Mouse (Mus musculus) liver, postnatal 0 days (tissue): ENCODE results near the gene Dnah7c. TPM values are rescaled to one million over a fixed set of nuclear protein-coding genes. Genes with fewer than 3 reads are reported as not detected.
"Not testable (repeated sequence)": the region's sequence is repeated elsewhere in the genome, so short reads cannot be mapped to it uniquely, and the experiment has no call there.

ENCODE experiments used
- ATAC-seq: fragments of 200-750 bp; cut with Nextera tagmentation; 2 replicates; pipeline ENCODE4 v1.8.0; 2017; ENCODE audit warnings: mild to moderate bottlenecking, moderate library complexity
- DNase-seq: peaks from one replicate; pipeline ENCODE4 v3.0.0-alpha.2; 2016
- H3K27ac ChIP-seq: fragments of 300-500 bp; sonication (generic); 2 replicates; pipeline ENCODE4 v1.5.1; 2014; ENCODE audit warnings: antibody characterized with exemption, moderate library complexity, mild to moderate bottlenecking, low read depth
- H3K27me3 ChIP-seq: fragments of 300-500 bp; sonication (generic); 2 replicates; pipeline ENCODE4 v1.6.1; 2014; ENCODE audit warnings: low read length, control low read depth, mixed read lengths; ENCODE audit not compliant: insufficient read depth
- H3K36me3 ChIP-seq: fragments of 300-500 bp; sonication (generic); replicated peaks from 2 replicates; pipeline ENCODE4 v1.6.1; 2014; ENCODE audit warnings: mild to moderate bottlenecking, control low read depth, low read length, moderate library complexity, mixed read lengths; ENCODE audit not compliant: insufficient read depth
- H3K4me1 ChIP-seq: fragments of 300-500 bp; sonication (generic); 2 replicates; pipeline ENCODE4 v1.6.1; 2014; ENCODE audit warnings: antibody characterized with exemption, mild to moderate bottlenecking, control low read depth; ENCODE audit not compliant: insufficient read depth
- H3K4me2 ChIP-seq: fragments of 300-500 bp; sonication (generic); 2 replicates; pipeline ENCODE4 v1.6.1; 2014; ENCODE audit warnings: low read depth, mild to moderate bottlenecking, low read length, moderate library complexity, mixed read lengths
- H3K4me3 ChIP-seq: fragments of 300-500 bp; sonication (generic); 2 replicates; pipeline ENCODE4 v1.5.1; 2014; ENCODE audit warnings: low read depth, low read length
- H3K9ac ChIP-seq: fragments of 300-500 bp; sonication (generic); replicated peaks from 2 replicates; pipeline ENCODE4 v1.6.1; 2014; ENCODE audit warnings: mild to moderate bottlenecking, moderate library complexity
- H3K9me3 ChIP-seq: fragments of 300-500 bp; sonication (generic); 2 replicates; pipeline ENCODE4 v1.6.1; 2016; ENCODE audit warnings: mild to moderate bottlenecking, control low read depth, low read length, mixed read lengths
- CTCF ChIP-seq: sonication (generic); IDR thresholded peaks from 2 replicates; pipeline ENCODE4 v1.5.1; 2016; ENCODE audit warnings: antibody characterized with exemption, low read depth
- EP300 ChIP-seq: IDR thresholded peaks from 2 replicates; pipeline ENCODE4 v1.6.1; 2016; ENCODE audit warnings: antibody characterized with exemption, low read depth, mild to moderate bottlenecking
- WGBS: fragments of 180-500 bp; shearing (Covaris S2); extraction: QIAGEN DNeasy Blood & Tissue Kit; methylation state at CpG from one replicate; pipeline ENCODE4 v1.1.7; 2014; ENCODE audit not compliant: insufficient replicate concordance; 5-methylcytosine and 5-hydroxymethylcytosine counted together
- polyA plus RNA-seq: library from polyadenylated mRNA; unstranded; fragments of >200 nt; fragmentation: Nextera tagmentation; extraction: Ambion mirVana; gene quantifications from 2 replicates; pipeline ENCODE4 v1.2.1, GENCODE M21; 2015

Gene Dnah7c
- polyA plus RNA-seq, 1 experiment from 2014 or later, result not detected

GRCm38 (mm10) chr1:46428401-46428800 lies 3.0 kb downstream of the Dnah7c start:
- Histone ChIP-seq H3K27me3 (no peaks in the 10 kb centered on the region), H3K27ac (no peak overlapping the region), H3K36me3 (no peaks in the 10 kb centered on the region), H3K9me3 (no peaks in the 10 kb centered on the region), H3K9ac (no peak overlapping the region), H3K4me3 (no peak overlapping the region), H3K4me2 (no peak overlapping the region), H3K4me1 (no peaks in the 10 kb centered on the region)
- 0 out of 2 replicates have a peak, but pooled peaks have one; percentile 9 for TF ChIP-seq CTCF
- no peak for TF ChIP-seq EP300
- ATAC-seq, result no peak
- no peak for DNase-seq
- WGBS, result 75% methylated on average over 2 of the region's 2 CpGs

GRCm38 (mm10) chr1:46514671-46515070 lies 89.3 kb downstream of the Dnah7c start:
- H3K9ac ChIP-seq, H3K4me1 ChIP-seq, H3K4me3 ChIP-seq, H3K4me2 ChIP-seq, ATAC-seq, H3K27me3 ChIP-seq, H3K9me3 ChIP-seq, H3K36me3 ChIP-seq, DNase-seq, H3K27ac ChIP-seq: not testable (repeated sequence)
- 69% methylated on average over 1 of the region's 1 CpGs for WGBS

- H3K9me3 ChIP-seq, result no peaks in the 10 kb centered on the region
- no peak for ATAC-seq
- TF ChIP-seq CTCF (no peak), EP300 (no peak)
Observed at GRCm38 (mm10) chr1:46521032-46521431, 95.6 kb downstream of the Dnah7c start.

GRCm38 (mm10) chr1:46526537-46526936 lies 101.1 kb downstream of the Dnah7c start:
- DNase-seq, H3K4me2 ChIP-seq, H3K4me3 ChIP-seq, H3K9me3 ChIP-seq, H3K27ac ChIP-seq, H3K4me1 ChIP-seq, H3K9ac ChIP-seq, H3K36me3 ChIP-seq, H3K27me3 ChIP-seq, ATAC-seq: not testable (repeated sequence)
- 54% methylated on average over 3 of the region's 3 CpGs for WGBS

More at GRCm38 (mm10) chr1:46521032-46521431, 95.6 kb downstream of the Dnah7c start:
- Histone ChIP-seq H3K27ac (no peak overlapping the region), H3K4me3 (no peak overlapping the region), H3K4me1 (no peaks in the 10 kb centered on the region), H3K27me3 (no peaks in the 10 kb centered on the region), H3K36me3 (no peaks in the 10 kb centered on the region), H3K4me2 (no peak overlapping the region), H3K9ac (no peak overlapping the region)
- DNase-seq, result no peak

GRCm38 (mm10) chr1:46544812-46545421 lies 119.5 kb downstream of the Dnah7c start:
- WGBS, result 74% methylated on average over 2 of the region's 2 CpGs
- ATAC-seq, result no peak

GRCm38 (mm10) chr1:46580385-46580784 lies 155.0 kb downstream of the Dnah7c start:
- no peak overlapping the region for H3K27ac ChIP-seq
- H3K4me1 ChIP-seq, result no peaks in the 10 kb centered on the region
- no peaks in the 10 kb centered on the region for H3K9me3 ChIP-seq
- no peaks in the 10 kb centered on the region for H3K27me3 ChIP-seq
- ATAC-seq (no peak), DNase-seq (no peak)
- no peak overlapping the region for H3K9ac ChIP-seq
- no peaks in the 10 kb centered on the region for H3K36me3 ChIP-seq
- 37% methylated on average over 3 of the region's 3 CpGs for WGBS
- no peak overlapping the region for H3K4me2 ChIP-seq
- no peak for TF ChIP-seq EP300
- no peak for TF ChIP-seq CTCF
- no peak overlapping the region for H3K4me3 ChIP-seq

More at GRCm38 (mm10) chr1:46544812-46545421, 119.5 kb downstream of the Dnah7c start:
- Histone ChIP-seq H3K9me3 (no peaks in the 10 kb centered on the region), H3K4me2 (no peak overlapping the region), H3K9ac (no peak overlapping the region), H3K36me3 (no peaks in the 10 kb centered on the region), H3K27me3 (no peaks in the 10 kb centered on the region), H3K4me3 (no peak overlapping the region), H3K27ac (no peak overlapping the region), H3K4me1 (no peaks in the 10 kb centered on the region)
- TF ChIP-seq EP300 (no peak), CTCF (no peak)
- no peak for DNase-seq

GRCm38 (mm10) chr1:46593826-46594225 lies 168.4 kb downstream of the Dnah7c start:
- not testable (repeated sequence) for H3K36me3 ChIP-seq, H3K27ac ChIP-seq, ATAC-seq, H3K4me2 ChIP-seq, DNase-seq, H3K9ac ChIP-seq, H3K4me3 ChIP-seq, H3K9me3 ChIP-seq, H3K4me1 ChIP-seq, H3K27me3 ChIP-seq
- 52% methylated on average over 1 of the region's 1 CpGs for WGBS

- not testable (repeated sequence) for H3K27me3 ChIP-seq, H3K4me1 ChIP-seq, H3K27ac ChIP-seq, H3K9me3 ChIP-seq, H3K36me3 ChIP-seq, DNase-seq, H3K4me3 ChIP-seq, H3K4me2 ChIP-seq, H3K9ac ChIP-seq, ATAC-seq
- 78% methylated on average over 1 of the region's 1 CpGs for WGBS
Observed at GRCm38 (mm10) chr1:46596343-46596742, 171.0 kb downstream of the Dnah7c start.
